Mouse (Mus musculus) gastrocnemius, adult 2 months (tissue): ENCODE measurements around the gene Cerkl. TPM values are rescaled to one million over a fixed set of nuclear protein-coding genes. Genes with fewer than 3 reads are reported as not detected.
A peak's percentile ranks its signal among the peaks of the same experiment; 100 is the strongest.

Experiments
- DNase-seq: peaks from one replicate; pipeline ENCODE4 v3.0.0; 2022
- H3K27ac ChIP-seq: fragments of 200-600 bp; 2 replicates; pipeline ENCODE4 v1.8.1; 2022; ENCODE audit warnings: mild to moderate bottlenecking
- H3K4me3 ChIP-seq: fragments of 200-600 bp; 2 replicates; pipeline ENCODE4 v1.8.1; 2022; ENCODE audit warnings: mild to moderate bottlenecking, moderate library complexity
- CTCF ChIP-seq: fragments of 200-600 bp; IDR thresholded peaks from 2 replicates; pipeline ENCODE4 v1.8.1; 2022; ENCODE audit warnings: antibody characterized with exemption, mild to moderate bottlenecking, moderate library complexity
- intact Hi-C: fragments of 180-260 bp; cut with DNase I; formaldehyde crosslinking; loops from one replicate; pipeline ENCODE4 v1.15.1; 2025
- total RNA-seq, 2 experiments: library from RNA; stranded (reverse); gene quantifications; 2 replicates each; pipeline ENCODE4 v1.2.3; 2021

Gene Cerkl
- total RNA-seq, 2 experiments from 2014 or later: 0.23 to 0.36 TPM

GRCm38 (mm10) chr2:79363920-79364319, 92.7 kb downstream of the Cerkl start:
- Histone ChIP-seq H3K4me3 (no peak overlapping the region), H3K27ac (no peak overlapping the region)
- no peak for DNase-seq
- no peak for TF ChIP-seq CTCF
- intact Hi-C loops: no loop called here

GRCm38 (mm10) chr2:79362029-79362428, 94.6 kb downstream of the Cerkl start:
- no peak for DNase-seq
- TF ChIP-seq CTCF: no peak
- Histone ChIP-seq H3K27ac (no peak overlapping the region), H3K4me3 (no peak overlapping the region)
- intact Hi-C loops: no loop called here

GRCm38 (mm10) chr2:79357835-79358234, 98.8 kb downstream of the Cerkl start:
- no peak for TF ChIP-seq CTCF
- DNase-seq: no peak
- H3K4me3 ChIP-seq: no peak overlapping the region
- H3K27ac ChIP-seq: no peak overlapping the region
- intact Hi-C loops: no loop called here

DNA sequence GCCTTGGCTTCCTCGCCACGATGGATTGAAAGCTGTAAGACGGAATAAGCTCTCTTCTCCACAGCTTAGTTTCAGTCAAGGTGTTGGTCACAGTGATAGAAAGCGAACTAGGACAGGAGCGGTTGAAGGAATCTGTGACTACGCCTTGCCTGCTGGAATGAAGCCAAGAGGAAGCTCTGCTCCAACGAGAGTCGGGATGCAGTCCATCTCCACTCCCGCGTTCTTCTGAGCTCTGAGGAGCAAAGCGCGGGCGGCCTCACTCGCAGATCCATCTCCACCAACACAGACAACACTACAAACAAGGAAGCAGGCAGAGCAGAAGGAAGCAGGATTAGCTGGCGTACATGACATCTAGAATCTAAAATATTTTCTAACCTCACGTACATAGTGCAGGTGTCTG, 101.8 kb downstream of the Cerkl start:
- intact Hi-C loops: no loop called here
- DNase-seq: no peak
- Histone ChIP-seq H3K4me3 (no peak overlapping the region), H3K27ac (no peak overlapping the region)
- no peak for TF ChIP-seq CTCF

DNA sequence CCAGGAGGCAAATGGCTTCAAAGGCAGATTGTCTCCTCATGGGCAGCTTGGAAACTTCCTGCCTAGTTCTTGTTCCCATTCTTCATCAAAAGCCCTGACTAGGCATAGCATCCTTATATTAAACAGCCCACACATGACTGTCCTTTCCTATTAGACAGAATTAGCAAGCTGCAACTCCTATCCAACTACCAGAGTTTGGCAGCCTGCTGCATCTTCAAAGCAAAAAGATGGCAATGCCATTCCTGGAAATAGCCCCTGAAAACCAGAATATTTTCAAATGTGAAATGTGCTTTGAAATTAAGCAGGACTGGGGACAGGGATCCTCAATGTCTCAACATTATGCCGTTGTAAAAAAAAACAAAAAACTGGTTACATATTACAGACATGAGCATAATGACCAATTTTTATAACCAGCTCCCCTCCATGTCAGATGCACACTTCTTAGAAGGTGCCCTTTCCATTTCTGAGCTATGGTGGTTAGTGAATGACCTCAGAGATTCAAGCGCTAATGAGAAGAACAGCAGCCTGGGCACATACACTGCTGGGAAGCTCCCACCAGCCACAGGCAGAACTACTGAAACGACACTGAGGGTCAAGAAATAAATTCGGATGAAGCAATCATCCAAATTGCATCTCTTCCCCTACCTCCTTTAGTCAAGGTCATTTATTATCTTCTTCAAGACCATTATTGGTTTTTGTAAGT, 104.3 kb downstream of the Cerkl start:
- no peak overlapping the region for H3K27ac ChIP-seq
- DNase-seq: no peak
- H3K4me3 ChIP-seq: no peak overlapping the region
- TF ChIP-seq CTCF: no peak
- intact Hi-C loops: no loop called here

GRCm38 (mm10) chr2:79351179-79352099, 105.1 kb downstream of the Cerkl start:
- TF ChIP-seq CTCF: no peak
- Histone ChIP-seq H3K27ac (no peak overlapping the region), H3K4me3 (no peak overlapping the region)
- intact Hi-C loops: no loop called here
- DNase-seq: no peak

GRCm38 (mm10) chr2:79343115-79343514, 113.5 kb downstream of the Cerkl start:
- TF ChIP-seq CTCF: no peak
- Histone ChIP-seq H3K4me3 (no peak overlapping the region), H3K27ac (no peak overlapping the region)
- DNase-seq: no peak
- intact Hi-C loops: no loop called here

GRCm38 (mm10) chr2:79339003-79339402, 117.6 kb downstream of the Cerkl start:
- Histone ChIP-seq H3K27ac (no peak overlapping the region), H3K4me3 (no peak overlapping the region)
- DNase-seq: no peak
- no peak for TF ChIP-seq CTCF
- intact Hi-C loops: no loop called here

DNA sequence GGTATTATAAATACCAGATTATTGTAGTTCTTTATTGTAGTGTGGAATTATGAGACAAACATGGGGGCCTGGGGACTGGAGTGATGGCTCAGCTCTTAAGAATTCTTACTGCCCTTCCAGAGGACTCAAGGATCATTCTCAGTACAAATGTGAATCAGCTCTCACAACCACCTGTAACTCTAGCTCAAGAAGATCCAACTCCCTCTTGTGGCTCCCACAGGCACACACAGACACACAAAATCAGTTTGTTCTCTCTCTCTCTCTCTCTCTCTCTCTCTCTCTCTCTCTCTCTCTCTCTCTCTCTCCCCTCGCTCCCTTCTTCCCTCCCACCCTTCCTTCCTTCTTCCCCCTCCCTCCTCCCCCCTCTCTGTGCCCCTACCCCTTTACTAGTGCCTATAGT, 120.4 kb downstream of the Cerkl start:
- intact Hi-C loops: no loop called here
- no peak overlapping the region for H3K4me3 ChIP-seq
- DNase-seq: no peak
- no peak for TF ChIP-seq CTCF
- no peak overlapping the region for H3K27ac ChIP-seq

DNA sequence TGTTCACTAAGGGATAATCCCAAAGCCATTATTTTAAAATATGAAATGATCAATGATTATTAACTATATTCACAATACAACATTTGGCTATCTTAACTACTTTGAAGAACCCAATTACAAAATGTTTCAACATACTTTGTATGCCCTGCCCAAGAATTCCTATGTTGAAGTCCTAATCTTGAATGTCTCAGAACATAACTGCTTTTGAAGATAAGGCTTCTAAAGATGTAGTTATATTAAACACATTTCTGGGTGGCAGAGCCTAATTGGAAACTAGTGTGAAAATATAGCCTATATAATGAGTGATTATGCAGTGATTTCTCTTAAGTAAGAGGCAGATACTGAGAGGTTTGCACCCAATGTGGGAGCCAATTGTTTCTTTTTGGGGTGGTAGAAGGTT, 121.9 kb downstream of the Cerkl start:
- intact Hi-C loops: no loop called here
- H3K27ac ChIP-seq: no peak overlapping the region
- DNase-seq: no peak
- no peak for TF ChIP-seq CTCF
- no peak overlapping the region for H3K4me3 ChIP-seq

GRCm38 (mm10) chr2:79328079-79328478, 128.5 kb downstream of the Cerkl start:
- H3K27ac ChIP-seq: no peak overlapping the region
- H3K4me3 ChIP-seq: no peak overlapping the region
- peak; percentile 19 for DNase-seq
- intact Hi-C loops: no loop called here
- TF ChIP-seq CTCF: no peak

- H3K27ac ChIP-seq: no peak overlapping the region
- H3K4me3 ChIP-seq: no peak overlapping the region
- no peak for DNase-seq
- intact Hi-C loops: no loop called here
- TF ChIP-seq CTCF: no peak
Observed at GRCm38 (mm10) chr2:79316182-79316880, 140.3 kb downstream of the Cerkl start.

DNA sequence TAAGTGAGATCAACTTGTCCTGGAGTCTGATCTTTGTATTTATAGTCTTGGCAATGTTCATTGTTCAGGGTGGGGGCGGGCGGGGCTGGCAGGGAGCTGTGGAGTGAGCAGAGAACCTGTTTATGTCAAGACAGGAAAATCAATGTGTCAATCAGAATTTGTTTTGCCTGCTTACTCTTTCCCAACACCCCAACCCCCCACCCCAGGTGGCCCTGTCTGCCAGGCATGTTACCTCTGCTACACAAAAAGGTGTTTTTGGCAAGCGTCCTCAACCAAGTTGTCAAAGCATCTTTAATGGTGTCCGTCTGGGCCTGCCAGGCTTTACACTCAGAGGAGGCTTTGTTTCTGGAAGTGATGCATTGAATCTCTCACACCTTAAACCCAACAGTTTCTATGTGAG, 141.5 kb downstream of the Cerkl start:
- TF ChIP-seq CTCF: no peak
- DNase-seq: no peak
- H3K27ac ChIP-seq: no peak overlapping the region
- H3K4me3 ChIP-seq: no peak overlapping the region
- intact Hi-C loops: no loop called here
